Mouse (Mus musculus) spleen, adult 2 months (tissue): ENCODE measurements around the gene Zbed4.

ENCODE experiments used
- CTCF ChIP-seq: fragments of 200-500 bp; IDR thresholded peaks from 2 replicates; pipeline ENCODE4 v1.5.1; 2011; ENCODE audit warnings: mild to moderate bottlenecking, inconsistent platforms; ENCODE audit not compliant: insufficient read depth, insufficient read length, insufficient replicate concordance; ENCODE audit errors: extremely low read depth
- POLR2A ChIP-seq: fragments of 200-500 bp; IDR thresholded peaks from 2 replicates; pipeline ENCODE4 v1.6.1; 2011; ENCODE audit warnings: low read depth, low read length, inconsistent platforms

DNA sequence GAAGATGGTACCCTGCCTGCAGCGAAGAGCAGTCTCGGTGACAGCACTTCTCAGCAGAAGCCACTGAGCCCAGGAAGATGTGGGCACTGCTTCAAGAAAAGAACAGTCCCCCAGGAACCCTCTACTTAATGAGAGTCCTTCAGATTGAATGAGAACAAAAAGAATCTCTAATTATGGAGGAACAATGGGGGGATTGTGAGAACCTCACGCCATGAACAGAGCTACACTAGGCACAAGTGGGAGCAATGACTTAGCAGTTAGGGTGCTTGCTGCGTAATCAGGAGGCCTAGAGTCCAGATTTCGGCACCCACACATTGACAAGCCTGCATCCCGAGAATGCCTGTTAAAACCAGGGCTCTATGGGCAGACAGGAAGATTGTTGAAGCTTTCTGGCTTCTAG, 10.1 kb upstream of the Zbed4 start:
- TF ChIP-seq CTCF (no peak), POLR2A (no peak)
